Mouse (Mus musculus): Measurements from ENCODE around the gene Sf3b1.

Gene Sf3b1

GRCm38 (mm10) chr1:54944648-54945047, 82.6 kb downstream of the Sf3b1 start:
- no peak for DNase-seq

- DNase-seq: no peak
Measured at GRCm38 (mm10) chr1:54935466-54935865, 91.8 kb downstream of the Sf3b1 start.
